Mouse (Mus musculus): ENCODE data around the gene Sdhd. TPM values are rescaled to one million over a fixed set of nuclear protein-coding genes. Genes with fewer than 3 reads are reported as not detected.

The Sdhd gene
- total and polyA plus RNA-seq, 2 experiments from 2014 or later = 214 to 308 TPM

- Histone ChIP-seq H3K4me2 (ENCODE audit: low read depth, low read length, poor library complexity, severe bottlenecking) (no peak overlapping the region), H3K36me3 (ENCODE audit: insufficient read depth, low read length) (peaks cover 39% of the 10 kb centered on the region), H3K27me3 (ENCODE audit: insufficient read depth, low read length) (no peaks in the 10 kb centered on the region), H3K9me3 (ENCODE audit: low read length) (no peaks in the 10 kb centered on the region), H3K4me3 (ENCODE audit: low read depth, low read length) (no peak overlapping the region), H3K9ac (replicated peaks; ENCODE audit: low read length, poor library complexity, severe bottlenecking) (no peak overlapping the region), H3K4me1 (ENCODE audit: insufficient read depth, low read length) (no peaks in the 10 kb centered on the region), H3K27ac (ENCODE audit: low read depth, low read length) (no peak overlapping the region)
- DNase-seq (ENCODE audit: low spot score) = no peak
- ATAC-seq (ENCODE audit: low FRiP score) = no peak
- whole genome bisulfite sequencing = 83% methylated on average over 12 of the region's 12 CpGs
- TF ChIP-seq CTCF (IDR thresholded peaks at IDR 0.05) = no peak
Observed at GRCm38 (mm10) chr9:50594794-50595417, 8.7 kb downstream of the Sdhd start.

- 93% methylated on average over 3 of the region's 3 CpGs for WGBS
Observed at GRCm38 (mm10) chr9:50593544-50593943, 10.1 kb downstream of the Sdhd start.

GRCm38 (mm10) chr9:50592955-50593354, 10.7 kb downstream of the Sdhd start:
- Histone ChIP-seq H3K9me3 (ENCODE audit: low read length) (no peaks in the 10 kb centered on the region), H3K27ac (ENCODE audit: low read depth, low read length) (no peak overlapping the region), H3K4me1 (ENCODE audit: insufficient read depth, low read length) (no peaks in the 10 kb centered on the region), H3K9ac (replicated peaks; ENCODE audit: low read length, poor library complexity, severe bottlenecking) (no peak overlapping the region), H3K4me2 (ENCODE audit: low read depth, low read length, poor library complexity, severe bottlenecking) (no peak overlapping the region), H3K36me3 (ENCODE audit: insufficient read depth, low read length) (peaks cover 22% of the 10 kb centered on the region), H3K4me3 (ENCODE audit: low read depth, low read length) (no peak overlapping the region), H3K27me3 (ENCODE audit: insufficient read depth, low read length) (no peaks in the 10 kb centered on the region)
- ATAC-seq (ENCODE audit: low FRiP score) = no peak
- DNase-seq (ENCODE audit: low spot score) = no peak
- WGBS = 90% methylated on average over 9 of the region's 9 CpGs
- no peak for TF ChIP-seq CTCF (IDR thresholded peaks at IDR 0.05)

More at GRCm38 (mm10) chr9:50593544-50593943, 10.1 kb downstream of the Sdhd start:
- TF ChIP-seq CTCF (IDR thresholded peaks at IDR 0.05) = peak; percentile 62
- H3K4me3 ChIP-seq (ENCODE audit: low read depth, low read length) = no peak overlapping the region
- no peaks in the 10 kb centered on the region for H3K4me1 ChIP-seq (ENCODE audit: insufficient read depth, low read length)
- no peak overlapping the region for H3K9ac ChIP-seq (replicated peaks; ENCODE audit: low read length, poor library complexity, severe bottlenecking)
- ATAC-seq (ENCODE audit: low FRiP score) (no peak), DNase-seq (ENCODE audit: low spot score) (no peak)
- H3K9me3 ChIP-seq (ENCODE audit: low read length) = no peaks in the 10 kb centered on the region
- H3K27me3 ChIP-seq (ENCODE audit: insufficient read depth, low read length) = no peaks in the 10 kb centered on the region
- no peak overlapping the region for H3K4me2 ChIP-seq (ENCODE audit: low read depth, low read length, poor library complexity, severe bottlenecking)
- H3K36me3 ChIP-seq (ENCODE audit: insufficient read depth, low read length) = peaks cover 28% of the 10 kb centered on the region
- H3K27ac ChIP-seq (ENCODE audit: low read depth, low read length) = no peak overlapping the region

- Histone ChIP-seq H3K27me3 (ENCODE audit: insufficient read depth, low read length) (no peaks in the 10 kb centered on the region), H3K4me2 (ENCODE audit: low read depth, low read length, poor library complexity, severe bottlenecking) (no peak overlapping the region), H3K4me1 (ENCODE audit: insufficient read depth, low read length) (no peaks in the 10 kb centered on the region), H3K27ac (ENCODE audit: low read depth, low read length) (no peak overlapping the region), H3K36me3 (ENCODE audit: insufficient read depth, low read length) (peaks cover 7% of the 10 kb centered on the region; the same call in 1 of the 2 replicates), H3K9ac (replicated peaks; ENCODE audit: low read length, poor library complexity, severe bottlenecking) (no peak overlapping the region), H3K4me3 (ENCODE audit: low read depth, low read length) (no peak overlapping the region), H3K9me3 (ENCODE audit: low read length) (no peaks in the 10 kb centered on the region)
- no peak for TF ChIP-seq CTCF (IDR thresholded peaks at IDR 0.05)
- no peak for DNase-seq (ENCODE audit: low spot score)
- no peak for ATAC-seq (ENCODE audit: low FRiP score)
- WGBS = 77% methylated on average over 10 of the region's 10 CpGs
Observed at GRCm38 (mm10) chr9:50590856-50591518, 12.6 kb downstream of the Sdhd start.

GRCm38 (mm10) chr9:50586955-50587354, 16.7 kb downstream of the Sdhd start:
- H3K9me3 ChIP-seq (ENCODE audit: low read length) = no peaks in the 10 kb centered on the region
- no peaks in the 10 kb centered on the region for H3K4me1 ChIP-seq (ENCODE audit: insufficient read depth, low read length)
- no peaks in the 10 kb centered on the region for H3K27me3 ChIP-seq (ENCODE audit: insufficient read depth, low read length)
- no peak overlapping the region for H3K4me3 ChIP-seq (ENCODE audit: low read depth, low read length)
- H3K9ac ChIP-seq (replicated peaks; ENCODE audit: low read length, poor library complexity, severe bottlenecking) = no peak overlapping the region
- ATAC-seq (ENCODE audit: low FRiP score) (no peak), DNase-seq (ENCODE audit: low spot score) (no peak)
- WGBS = 78% methylated on average over 4 of the region's 4 CpGs
- H3K36me3 ChIP-seq (ENCODE audit: insufficient read depth, low read length) = no peaks in the 10 kb centered on the region
- TF ChIP-seq CTCF (IDR thresholded peaks at IDR 0.05) = no peak
- H3K4me2 ChIP-seq (ENCODE audit: low read depth, low read length, poor library complexity, severe bottlenecking) = no peak overlapping the region
- no peak overlapping the region for H3K27ac ChIP-seq (ENCODE audit: low read depth, low read length)

- no peaks in the 10 kb centered on the region for H3K9me3 ChIP-seq (ENCODE audit: low read length)
- ATAC-seq (ENCODE audit: low FRiP score) (no peak), DNase-seq (ENCODE audit: low spot score) (no peak)
- H3K4me3 ChIP-seq (ENCODE audit: low read depth, low read length) = no peak overlapping the region
- H3K27me3 ChIP-seq (ENCODE audit: insufficient read depth, low read length) = no peaks in the 10 kb centered on the region
- no peaks in the 10 kb centered on the region for H3K36me3 ChIP-seq (ENCODE audit: insufficient read depth, low read length)
- no peak overlapping the region for H3K9ac ChIP-seq (replicated peaks; ENCODE audit: low read length, poor library complexity, severe bottlenecking)
- H3K4me2 ChIP-seq (ENCODE audit: low read depth, low read length, poor library complexity, severe bottlenecking) = no peak overlapping the region
- H3K27ac ChIP-seq (ENCODE audit: low read depth, low read length) = no peak overlapping the region
- no peak for TF ChIP-seq CTCF (IDR thresholded peaks at IDR 0.05)
- no peaks in the 10 kb centered on the region for H3K4me1 ChIP-seq (ENCODE audit: insufficient read depth, low read length)
- 88% methylated on average over 6 of the region's 6 CpGs for whole genome bisulfite sequencing
Observed at GRCm38 (mm10) chr9:50585145-50585818, 18.3 kb downstream of the Sdhd start.
